Mouse (Mus musculus) left cerebral cortex, adult 18-20 months (tissue): Measurements from ENCODE around the gene Efna1. TPM values are rescaled to one million over a fixed set of nuclear protein-coding genes. Genes with fewer than 3 reads are reported as not detected.
A peak's percentile ranks its signal among the peaks of the same experiment; 100 is the strongest.

Source experiments
- DNase-seq, 2 experiments: peaks; one replicate each; pipeline ENCODE4 v3.0.0; 2021 to 2022; ENCODE audit warnings: low spot score in 2 of 2, mixed read lengths in 1 of 2
- total RNA-seq, 2 experiments: library from RNA; stranded (reverse); gene quantifications; 2 replicates each; pipeline ENCODE4 v1.2.3; 2021

Gene Efna1
- total RNA-seq, 2 experiments from 2014 or later: 5.9 to 8.3 TPM

DNA sequence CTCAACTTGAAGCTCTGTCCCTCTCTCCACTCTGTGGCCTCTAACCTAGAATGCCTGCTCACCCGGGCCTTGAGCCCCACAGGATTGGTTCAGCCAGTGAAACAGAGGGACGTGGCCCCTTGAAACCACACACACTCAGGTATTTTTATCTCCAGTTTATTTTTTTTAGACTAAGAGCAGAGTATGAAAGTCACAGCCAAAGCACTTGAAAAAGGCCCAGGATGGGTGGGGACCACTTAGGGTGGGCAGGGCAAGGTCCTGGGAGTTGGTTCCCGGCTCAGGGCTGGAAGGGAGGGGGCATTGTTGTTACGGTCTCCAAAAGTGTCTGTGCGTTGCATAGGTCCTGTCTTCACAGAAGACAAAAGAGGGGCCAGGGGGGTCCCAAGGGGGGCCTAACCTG is 33.4 kb upstream of the Efna1 start:
- no peak for DNase-seq

DNA sequence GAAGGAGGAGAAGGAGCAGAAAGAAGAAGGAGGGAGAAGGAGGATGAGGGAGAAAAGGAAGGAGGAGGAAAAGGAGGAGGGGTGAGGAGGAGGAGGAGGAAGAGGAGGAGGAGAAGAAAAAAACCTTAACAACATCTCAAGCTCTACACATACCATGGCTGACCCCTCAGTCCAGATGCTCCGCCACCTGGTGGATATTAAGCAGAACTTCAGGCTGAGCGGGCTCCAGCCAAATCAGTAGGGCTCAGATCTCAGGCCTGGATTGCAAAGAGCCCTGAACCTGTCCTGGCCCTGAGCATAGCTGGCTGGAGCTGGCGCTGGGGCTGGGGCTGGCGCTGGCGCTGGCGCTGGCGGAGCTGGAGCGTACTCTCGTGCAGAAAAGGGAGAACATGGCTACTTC is 27.1 kb upstream of the Efna1 start:
- DNase-seq: peak; percentile 50 to 59

DNA sequence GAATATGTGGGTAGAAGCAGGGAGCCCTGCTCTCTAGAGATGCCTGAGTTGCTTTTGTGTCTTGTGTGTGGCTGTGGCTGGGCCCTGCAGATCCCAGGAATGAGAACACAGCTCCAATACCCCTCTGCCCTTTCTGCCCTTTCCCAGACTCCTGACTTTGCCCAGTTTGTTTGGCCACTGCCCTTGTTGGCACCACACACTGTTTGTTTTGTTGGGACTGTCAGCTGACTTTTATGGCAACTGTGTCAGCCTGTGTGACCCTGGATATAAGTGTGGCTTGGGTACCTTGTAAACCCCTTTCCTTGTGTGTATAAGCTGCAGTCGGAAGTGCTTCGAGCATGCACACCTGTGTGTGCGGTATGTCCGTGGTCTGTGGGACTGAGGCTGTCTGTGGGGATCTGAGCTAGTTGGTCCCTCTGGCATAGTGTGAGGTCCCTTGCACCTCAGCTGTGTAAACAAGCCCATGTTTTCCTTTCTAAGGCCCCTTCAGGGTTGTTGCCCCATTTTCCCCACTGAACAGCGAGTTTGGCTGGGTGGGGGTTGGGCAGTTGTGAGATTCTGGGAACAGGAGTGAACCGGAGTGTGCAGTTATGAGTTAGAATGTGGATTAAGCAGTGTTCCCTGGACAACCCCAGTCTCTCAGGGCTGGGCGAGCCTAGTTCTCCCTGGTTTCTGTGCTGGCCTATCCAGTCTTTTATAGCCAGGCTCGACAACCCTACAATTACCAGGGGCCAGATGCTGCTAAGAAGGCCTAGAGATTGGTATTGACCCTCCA is 24.8 kb upstream of the Efna1 start:
- DNase-seq: no peak

DNA sequence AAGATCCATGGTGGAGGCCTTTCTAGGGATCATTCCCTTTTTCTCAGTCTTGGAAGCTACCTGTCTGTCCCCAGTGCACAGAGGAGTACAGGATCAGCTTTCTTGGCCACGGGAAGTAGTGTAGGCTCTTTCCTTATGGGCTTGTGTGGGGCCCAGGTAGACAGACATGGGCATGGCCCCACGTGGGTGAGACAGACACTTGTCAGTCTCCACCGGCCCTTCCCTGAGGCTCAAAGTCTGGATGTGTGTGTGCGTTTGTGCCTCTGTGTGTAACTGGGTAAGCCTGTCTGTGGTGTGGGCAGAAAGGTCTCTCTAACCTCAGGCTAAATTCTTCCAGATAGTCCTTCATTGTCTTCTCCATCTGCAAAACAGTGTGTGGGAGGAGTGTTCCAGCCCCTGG is 24.2 kb upstream of the Efna1 start:
- DNase-seq: no peak

DNA sequence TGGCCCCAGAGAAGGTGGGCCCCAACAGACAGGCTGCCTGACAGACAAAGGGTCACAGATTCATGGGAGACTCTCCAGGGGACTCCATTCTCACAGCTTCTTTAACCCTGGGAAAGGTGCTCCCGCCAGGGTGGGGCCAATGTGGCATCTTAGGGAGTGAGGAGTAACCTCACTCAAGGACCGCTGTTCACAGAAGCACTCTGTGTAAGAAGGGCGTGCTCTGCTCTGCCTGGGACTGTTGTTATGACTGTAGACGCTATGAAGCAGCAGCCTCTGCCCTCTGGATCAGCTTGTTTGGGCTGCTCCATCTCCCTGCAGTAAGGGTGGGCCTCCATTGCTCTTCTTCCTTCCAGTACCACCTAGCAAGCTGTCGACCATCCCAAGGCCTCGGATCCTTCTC is 23.5 kb upstream of the Efna1 start:
- no peak for DNase-seq

DNA sequence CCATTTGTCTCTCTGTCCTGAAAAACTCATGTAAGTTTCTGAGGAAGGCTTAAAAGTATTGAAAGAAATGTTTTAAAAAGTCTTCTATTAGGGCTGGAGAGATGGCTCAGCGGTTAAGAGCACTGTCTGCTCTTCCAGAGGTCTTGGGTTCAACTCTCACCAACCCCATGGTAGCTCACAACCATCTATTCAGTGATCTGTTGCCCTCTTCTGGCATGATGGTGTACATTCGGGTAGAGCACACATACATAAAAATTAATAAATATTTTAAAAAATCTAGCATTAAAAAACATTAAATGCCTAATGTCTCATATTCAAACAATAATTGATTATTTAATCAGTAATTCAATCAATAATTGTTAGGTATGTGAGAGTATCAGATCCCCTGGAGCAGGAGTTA is 19.6 kb upstream of the Efna1 start:
- DNase-seq: no peak

DNA sequence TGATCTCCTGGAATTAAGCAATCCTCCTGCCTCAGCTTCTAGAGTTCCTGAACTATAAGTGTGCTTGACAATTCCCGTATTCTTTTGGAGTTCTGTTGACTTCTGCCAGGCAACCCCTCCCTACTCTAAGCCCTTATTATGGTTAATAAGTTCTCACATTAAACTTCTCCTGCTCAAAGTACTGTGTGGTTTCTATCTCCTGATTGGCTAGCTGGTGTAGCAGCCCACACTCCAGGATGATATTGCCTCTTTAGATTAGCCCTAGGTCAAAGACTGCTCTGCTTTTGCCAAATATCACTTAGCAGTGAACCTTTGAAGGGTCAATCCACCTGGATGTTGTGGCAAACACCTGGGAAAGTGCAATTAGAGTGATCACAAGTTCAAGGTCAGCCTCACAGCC is 19.1 kb upstream of the Efna1 start:
- no peak for DNase-seq

DNA sequence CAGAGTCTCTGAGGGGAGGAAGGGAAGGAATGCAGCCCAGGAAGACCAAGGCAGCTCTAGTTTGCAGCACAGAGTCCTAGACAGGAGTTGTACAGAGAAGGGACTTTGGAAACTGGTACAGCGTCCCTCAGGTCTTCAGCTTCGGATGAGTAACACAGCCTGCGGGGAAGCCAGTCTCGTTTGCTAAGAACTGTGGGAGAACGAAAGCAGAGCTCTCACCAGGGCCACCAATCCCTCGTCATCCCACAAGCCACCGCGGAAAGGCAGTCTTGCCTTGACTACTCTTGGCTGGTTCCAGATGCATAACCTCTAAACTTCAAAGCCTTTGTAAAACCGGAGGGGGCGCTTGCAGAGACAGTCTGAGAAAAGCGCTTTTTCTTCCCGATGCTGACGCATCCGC is 18.6 kb upstream of the Efna1 start:
- DNase-seq: peak in 1 of 2 experiments; percentile 43

DNA sequence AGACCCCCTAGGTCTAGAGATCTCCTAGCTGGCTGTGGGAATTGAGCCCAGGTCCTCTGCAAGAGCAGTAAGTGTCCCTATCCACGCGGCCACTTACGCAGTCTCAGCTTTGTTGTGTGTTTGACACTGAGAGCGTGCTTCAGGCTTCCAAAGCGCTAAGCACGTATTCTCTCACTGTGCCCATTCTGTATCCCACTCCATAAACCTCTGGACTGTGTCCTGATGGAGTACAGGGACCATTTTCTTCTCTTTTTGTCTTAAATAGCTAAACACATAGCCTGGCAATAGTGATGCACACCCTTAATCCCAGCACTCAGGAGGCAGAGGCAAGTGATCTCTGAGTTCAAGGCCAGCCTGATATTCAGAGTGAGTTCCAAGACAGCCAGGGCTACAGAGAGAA is 18.0 kb upstream of the Efna1 start:
- no peak for DNase-seq

DNA sequence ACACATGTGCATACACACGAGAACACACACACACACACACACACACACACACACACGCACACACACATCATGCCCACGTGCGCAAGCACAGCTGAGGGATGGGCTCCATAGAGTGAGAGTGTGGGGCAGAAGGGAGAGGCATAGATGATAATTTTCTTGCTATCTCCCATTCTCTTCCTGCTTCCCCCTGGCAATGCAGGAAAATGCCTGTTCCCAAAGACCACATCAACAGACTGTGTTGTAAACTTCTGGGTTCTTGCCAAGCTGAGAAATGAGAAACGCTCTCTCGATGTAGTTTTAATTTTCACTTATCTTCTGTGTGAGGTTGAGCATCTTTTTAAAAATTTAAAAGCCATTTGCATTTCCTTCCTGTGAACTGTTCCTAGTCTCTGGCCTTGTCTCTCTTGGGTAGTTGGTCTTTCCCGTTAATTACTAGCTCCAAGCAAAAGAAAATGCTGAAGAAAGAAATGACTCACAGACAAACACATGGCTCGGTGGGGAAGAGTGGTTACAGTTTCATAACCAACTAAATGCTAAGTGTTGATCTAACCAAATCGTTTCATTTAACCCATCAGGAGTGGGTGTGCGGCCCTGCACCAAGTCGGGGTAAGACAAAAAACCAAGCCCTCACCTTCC is 15.9 kb upstream of the Efna1 start:
- no peak for DNase-seq

DNA sequence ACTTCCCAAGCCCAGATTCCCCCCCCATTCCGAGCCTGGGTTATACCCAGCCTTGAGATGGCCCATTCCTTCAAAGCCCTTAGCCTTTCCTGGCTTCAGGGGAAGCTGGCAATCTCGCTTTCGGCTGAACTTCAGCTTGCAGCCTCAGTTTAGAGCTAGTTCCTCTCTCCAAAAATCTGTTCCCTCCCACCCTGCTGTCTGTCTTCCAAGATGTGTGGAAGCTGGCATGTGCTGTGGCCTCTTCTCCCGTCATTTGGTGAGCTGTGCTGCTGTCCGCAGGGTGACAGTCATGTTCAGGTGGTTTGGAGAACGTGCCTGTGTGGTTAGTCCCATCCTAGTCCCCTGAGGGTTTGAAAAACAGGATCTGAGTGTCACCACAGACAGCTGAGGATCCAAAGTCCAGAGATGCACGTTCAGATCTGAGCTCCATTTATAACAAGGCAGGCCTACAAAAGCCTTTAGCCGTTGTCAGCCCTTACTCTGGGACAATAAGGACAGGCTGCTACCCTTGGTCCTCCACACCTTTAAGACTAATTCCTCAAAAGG is 14.8 kb upstream of the Efna1 start:
- DNase-seq: no peak

DNA sequence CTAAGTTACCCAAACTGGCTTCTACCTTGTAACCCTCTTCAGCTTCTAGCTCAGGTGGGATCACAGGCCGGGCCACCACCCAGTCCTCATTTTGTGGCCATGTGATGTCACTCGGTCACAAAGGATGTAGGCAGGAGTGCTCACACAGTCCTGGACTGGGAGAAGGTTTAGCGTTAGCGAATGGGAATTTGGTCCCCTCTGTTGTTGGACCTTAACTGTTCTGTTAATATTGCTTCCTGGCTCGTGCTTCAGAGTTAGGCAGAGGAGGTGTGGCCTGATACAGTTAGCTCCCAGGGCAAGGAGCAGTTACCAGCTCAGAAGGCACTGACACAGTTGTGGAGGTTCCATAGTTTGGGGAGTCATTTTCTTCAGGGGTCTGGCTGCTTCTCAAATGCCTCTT is 13.3 kb upstream of the Efna1 start:
- DNase-seq: no peak

DNA sequence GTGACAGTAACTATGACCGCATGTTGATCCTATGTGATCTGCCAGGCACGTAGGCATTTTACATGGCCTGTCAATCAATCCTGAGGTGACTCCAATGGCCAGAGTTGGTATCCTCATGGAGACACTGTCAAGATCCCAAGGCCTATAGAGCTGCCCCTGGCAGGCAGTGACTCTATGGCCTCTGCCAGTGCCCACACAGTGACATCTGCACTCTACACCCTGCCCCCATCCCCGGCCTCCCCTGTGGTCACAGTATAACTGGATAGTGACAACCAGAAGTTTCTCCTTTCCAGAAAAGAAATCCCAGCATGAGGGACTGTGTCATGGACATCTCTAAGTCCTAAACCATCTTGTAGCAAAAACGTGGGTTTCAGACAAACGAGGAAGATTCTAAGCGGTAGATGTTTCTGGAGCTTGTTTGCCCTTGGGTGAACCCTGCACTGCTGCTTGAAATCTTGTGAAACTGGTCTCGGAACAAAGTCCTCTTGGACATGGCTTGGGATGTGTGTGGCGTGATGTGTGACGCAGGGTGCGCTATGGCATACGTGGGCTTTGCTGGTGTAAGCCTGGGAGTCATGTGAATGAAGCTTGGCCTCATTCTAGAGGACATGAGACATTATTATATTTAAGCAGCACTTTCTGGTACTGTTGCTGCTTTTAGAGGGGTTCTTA is 12.4 kb upstream of the Efna1 start:
- no peak for DNase-seq

DNA sequence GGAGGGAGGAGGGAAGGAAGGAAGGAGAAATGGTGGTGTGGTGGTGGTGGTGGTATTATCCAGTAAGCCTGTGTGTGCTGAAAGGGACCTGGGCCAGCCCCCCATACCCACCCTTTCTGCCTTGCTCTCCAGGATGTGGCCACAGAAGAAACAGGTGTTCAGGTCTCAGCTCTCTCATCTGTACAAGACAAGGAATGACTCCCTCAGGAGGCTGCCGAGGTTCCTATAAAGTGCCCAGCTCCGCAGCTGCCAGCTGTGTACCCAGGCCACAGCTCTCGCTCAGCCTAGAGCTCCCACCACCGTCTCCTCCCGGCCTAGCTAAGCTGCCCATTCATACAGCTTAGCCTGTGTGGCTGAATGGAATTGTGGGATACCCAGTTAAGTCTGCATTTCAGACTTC is 11.4 kb upstream of the Efna1 start:
- no peak for DNase-seq

DNA sequence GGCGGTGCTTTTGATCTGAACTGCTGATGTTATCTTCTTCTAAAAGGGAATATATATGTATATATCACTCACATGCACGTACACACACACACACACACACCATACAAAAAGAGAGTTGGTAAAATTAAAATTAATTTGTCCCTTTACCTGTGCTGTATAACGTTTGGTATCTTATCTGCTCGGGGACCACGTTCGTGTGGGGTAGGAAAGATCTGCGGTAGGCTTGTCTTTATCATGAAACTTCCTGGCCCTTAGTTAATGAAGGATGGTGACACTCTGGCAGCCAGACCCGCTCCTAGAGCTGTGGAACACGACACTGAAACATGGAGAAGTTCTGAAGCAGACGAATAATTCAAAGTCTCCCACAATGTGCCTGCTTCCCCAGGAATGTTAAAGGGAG is 10.9 kb upstream of the Efna1 start:
- DNase-seq: no peak

DNA sequence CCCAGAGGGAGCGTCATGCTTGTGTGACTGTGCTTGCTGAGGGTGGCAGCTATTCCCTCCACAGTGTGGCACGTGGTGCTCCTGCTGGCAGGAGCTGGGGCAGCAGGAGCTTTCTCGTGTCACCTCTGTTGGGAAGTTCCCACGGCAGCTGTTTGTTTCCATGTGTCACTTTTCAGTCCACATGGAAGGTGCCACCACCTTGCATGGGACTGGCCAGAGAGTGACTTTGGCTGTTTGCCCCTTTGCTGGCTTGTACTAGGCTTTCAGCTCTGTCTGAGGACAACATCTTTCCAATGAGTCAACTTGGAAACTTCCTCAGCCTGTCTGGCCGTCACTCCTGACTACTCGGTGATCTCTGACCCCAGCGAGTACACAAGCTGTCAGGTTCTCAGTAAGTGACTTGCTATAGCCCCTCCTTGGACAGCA is 7.6 kb upstream of the Efna1 start:
- no peak for DNase-seq

DNA sequence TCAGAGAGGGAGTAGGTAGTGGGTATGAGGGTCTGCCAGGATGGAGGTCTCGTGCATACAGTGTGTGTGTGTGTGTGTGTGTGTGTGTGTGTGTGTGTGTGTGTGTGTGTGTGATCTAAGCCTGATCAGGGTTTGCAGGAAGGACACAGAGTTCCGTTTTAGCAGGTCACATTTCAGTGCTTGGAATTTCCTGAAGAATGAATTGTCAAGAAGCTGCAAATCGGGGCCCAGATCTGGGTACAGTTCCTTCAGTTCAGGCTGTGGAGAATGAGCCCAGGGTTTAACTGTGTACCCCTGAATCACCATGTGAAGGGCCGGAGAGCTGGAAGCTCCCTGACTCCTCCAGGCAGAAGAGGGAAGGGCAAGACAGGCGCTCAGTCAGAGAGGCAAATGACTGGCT is 6.3 kb upstream of the Efna1 start:
- DNase-seq: no peak

DNA sequence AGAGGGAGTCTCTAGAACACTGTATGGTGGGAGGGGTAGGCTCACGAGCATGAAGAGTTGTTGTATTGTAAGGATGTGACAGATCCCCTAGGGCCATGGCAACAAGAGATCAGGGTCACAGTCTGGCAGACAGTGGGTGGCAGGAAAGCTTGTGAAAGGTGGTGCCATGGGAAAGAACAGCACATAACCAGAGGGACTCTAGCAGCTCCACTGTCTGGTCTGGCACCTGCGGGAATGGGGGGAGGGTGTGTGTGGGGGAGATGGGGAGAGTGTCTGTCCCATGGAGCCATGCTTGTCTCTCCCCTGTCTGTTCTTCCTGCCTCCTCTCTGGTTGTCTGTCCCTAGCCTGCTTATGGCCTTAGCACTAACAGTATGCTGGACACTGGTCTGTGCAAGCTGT is 4.6 kb upstream of the Efna1 start:
- no peak for DNase-seq

DNA sequence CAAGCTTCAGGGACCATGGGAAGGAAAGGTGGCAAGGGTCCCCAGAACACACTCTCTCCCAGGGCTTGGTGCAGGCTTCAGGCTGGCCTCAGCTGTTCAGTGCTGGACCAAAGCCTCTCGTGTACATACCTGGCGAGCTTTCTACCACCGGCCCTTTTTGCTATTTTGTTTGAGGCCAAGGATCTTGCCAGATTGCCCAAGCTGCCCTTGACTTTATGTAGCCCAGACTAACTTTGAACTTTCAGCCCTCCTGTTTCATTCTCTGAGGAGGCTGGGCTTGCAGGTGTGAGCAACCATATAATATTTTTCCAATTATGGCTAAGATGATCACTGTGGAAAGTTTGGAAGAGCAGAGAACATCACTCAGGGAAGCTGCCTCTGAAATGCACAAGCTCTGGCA is 3.3 kb upstream of the Efna1 start:
- no peak for DNase-seq

DNA sequence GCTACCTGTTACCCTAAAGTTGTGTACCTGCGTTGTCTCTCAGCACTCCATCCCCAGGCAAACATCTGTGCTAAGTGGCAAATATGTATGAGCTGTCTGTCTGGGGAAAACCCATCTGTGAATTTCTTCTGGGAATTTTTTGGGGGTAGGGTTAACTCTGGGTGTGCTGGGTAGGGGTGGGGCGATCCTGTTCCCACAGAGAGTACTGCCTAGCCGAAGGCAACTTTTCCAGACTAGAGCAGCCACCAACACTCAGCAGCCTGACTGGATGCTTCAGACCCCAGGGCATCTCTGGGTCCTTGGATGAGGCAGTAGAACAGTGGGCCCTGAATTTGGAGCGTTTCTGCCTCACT is 1.3 kb upstream of the Efna1 start:
- DNase-seq: no peak

DNA sequence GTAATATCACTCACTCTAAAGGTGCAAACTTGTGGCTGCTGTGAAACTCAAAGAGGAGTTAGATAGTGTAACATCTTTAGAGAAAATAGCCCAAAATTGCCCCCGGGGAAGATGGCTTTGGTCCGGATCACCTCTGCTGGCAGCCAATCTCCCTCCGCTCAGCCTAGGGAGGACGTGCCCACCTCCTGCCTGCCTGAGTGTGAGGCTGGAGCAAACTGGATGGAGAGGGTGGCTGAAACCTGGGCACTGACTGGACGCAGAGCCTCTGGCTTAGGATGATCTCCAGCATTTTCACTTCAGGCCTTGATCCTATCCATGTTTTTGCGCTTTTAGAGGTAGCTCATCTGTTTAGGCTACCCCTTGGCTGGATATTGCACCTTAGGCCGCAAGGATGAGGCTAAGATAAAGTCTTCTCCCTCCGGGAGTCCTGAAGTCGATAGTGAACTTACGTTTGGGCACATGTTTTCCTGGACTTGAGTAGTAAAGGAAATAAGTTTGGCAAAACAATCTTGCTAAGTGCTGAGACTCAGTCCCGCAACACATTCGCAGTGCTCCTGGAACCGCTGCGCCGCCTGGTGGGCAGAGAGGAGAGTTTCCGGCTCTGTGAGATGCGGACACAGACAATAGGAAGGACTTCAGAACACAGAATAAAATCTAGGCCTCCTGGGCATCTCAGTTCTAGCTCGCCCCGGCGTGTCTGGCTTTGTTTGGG is 793 bp upstream of the Efna1 start:
- peak; percentile 88 to 91 for DNase-seq
